Mouse (Mus musculus): Measurements from ENCODE around the gene Rap1gap.

GRCm38 (mm10) chr4:137661547-137661946, 3.0 kb upstream of the Rap1gap start:
- no peak for TF ChIP-seq POLR2A (IDR thresholded peaks at IDR 0.05; ENCODE audit: insufficient read length, low read depth)
- no peak for TF ChIP-seq MAX (IDR thresholded peaks at IDR 0.05; ENCODE audit: low read depth)
